Mouse (Mus musculus): ENCODE measurements at regions not wholly inside any gene's neighbourhood (a gene's known extent, or its start where the extent isn't known, plus 50 kb on each side); places are given as distances from the start of the nearest gene placed in this dataset.

GRCm38 (mm10) chr5:118353689-118354088 is 108.7 kb downstream of the 2410131K14Rik start:
- no peak for DNase-seq (ENCODE audit: low spot score in 2 of 2)

- DNase-seq (ENCODE audit: low spot score in 2 of 2), result no peak
These were observed 109.1 kb downstream of the 2410131K14Rik start for GRCm38 (mm10) chr5:118354127-118354526.

- DNase-seq (ENCODE audit: low spot score in 2 of 2), result no peak
These were observed 109.8 kb downstream of the 2410131K14Rik start for GRCm38 (mm10) chr5:118354871-118355270.

- no peak for DNase-seq (ENCODE audit: low spot score in 2 of 2)
These were observed 110.3 kb downstream of the 2410131K14Rik start for GRCm38 (mm10) chr5:118355287-118355686.

GRCm38 (mm10) chr5:118355691-118356337 is 110.8 kb downstream of the 2410131K14Rik start:
- DNase-seq (ENCODE audit: low spot score in 2 of 2), result no peak

- DNase-seq (ENCODE audit: low spot score in 2 of 2), result peak in 1 of 2 experiments; percentile 45
These were observed 114.8 kb downstream of the 2410131K14Rik start for GRCm38 (mm10) chr5:118359646-118360373.

GRCm38 (mm10) chr5:118360374-118361064 is 115.5 kb downstream of the 2410131K14Rik start:
- peak in 1 of 2 experiments; percentile 20 for DNase-seq (ENCODE audit: low spot score in 2 of 2)

GRCm38 (mm10) chr5:118361133-118361852 is 116.3 kb downstream of the 2410131K14Rik start:
- no peak for DNase-seq (ENCODE audit: low spot score in 2 of 2)

GRCm38 (mm10) chr5:118361853-118362406 is 116.9 kb downstream of the 2410131K14Rik start:
- no peak for DNase-seq (ENCODE audit: low spot score in 2 of 2)

- DNase-seq (ENCODE audit: low spot score in 2 of 2), result no peak
These were observed 117.7 kb downstream of the 2410131K14Rik start for GRCm38 (mm10) chr5:118362738-118363137.

- no peak for DNase-seq (ENCODE audit: low spot score in 2 of 2)
These were observed 118.1 kb downstream of the 2410131K14Rik start for GRCm38 (mm10) chr5:118363154-118363553.

GRCm38 (mm10) chr5:118364646-118365045 is 119.6 kb downstream of the 2410131K14Rik start:
- no peak for DNase-seq (ENCODE audit: low spot score in 2 of 2)

GRCm38 (mm10) chr5:118365196-118365595 is 120.2 kb downstream of the 2410131K14Rik start:
- DNase-seq (ENCODE audit: low spot score in 2 of 2), result no peak

GRCm38 (mm10) chr5:118365651-118366050 is 120.6 kb downstream of the 2410131K14Rik start:
- no peak for DNase-seq (ENCODE audit: low spot score in 2 of 2)

- DNase-seq (ENCODE audit: low spot score in 2 of 2), result peak; percentile 50 to 56
These were observed 122.0 kb downstream of the 2410131K14Rik start for GRCm38 (mm10) chr5:118367047-118367446.

GRCm38 (mm10) chr5:118373581-118373981 is 128.6 kb downstream of the 2410131K14Rik start:
- peak; percentile 41 to 45 for DNase-seq (ENCODE audit: low spot score in 2 of 2)

- DNase-seq (ENCODE audit: low spot score in 2 of 2), result no peak
These were observed 129.9 kb downstream of the 2410131K14Rik start for GRCm38 (mm10) chr5:118374968-118375367.

- no peak for DNase-seq (ENCODE audit: low spot score in 2 of 2)
These were observed 130.9 kb downstream of the 2410131K14Rik start for GRCm38 (mm10) chr5:118375916-118376315.

- no peak for DNase-seq (ENCODE audit: low spot score in 2 of 2)
These were observed 131.5 kb downstream of the 2410131K14Rik start for GRCm38 (mm10) chr5:118376478-118376877.

- DNase-seq (ENCODE audit: low spot score in 2 of 2), result no peak
These were observed 132.4 kb downstream of the 2410131K14Rik start for GRCm38 (mm10) chr5:118377402-118377848.
